Mouse (Mus musculus) E14TG2a.4 (cell line): ENCODE results near the gene Iqcc.
A peak's percentile ranks its signal among the peaks of the same experiment; 100 is the strongest.

ENCODE experiments used
- CTCF ChIP-seq: conservative IDR thresholded peaks from 2 replicates; pipeline ENCODE4 v1.5.1; 2014; ENCODE audit warnings: low read length
- NANOG ChIP-seq: IDR thresholded peaks from 2 replicates; pipeline ENCODE4 v1.6.1; 2014; ENCODE audit warnings: borderline replicate concordance, low read length, mixed read lengths

- TF ChIP-seq CTCF: peak; percentile 53
- no peak for TF ChIP-seq NANOG
Measured at GRCm38 (mm10) chr4:129608426-129609025, 10.4 kb downstream of the Iqcc start.
